Mouse (Mus musculus) testis, adult 2 months (tissue): ENCODE results near the gene Tk1.

Experiments used
- CTCF ChIP-seq: fragments of 200-500 bp; IDR thresholded peaks from 2 replicates; pipeline ENCODE4 v1.5.1; 2012; ENCODE audit warnings: low read depth, mild to moderate bottlenecking, inconsistent platforms, low read length, moderate library complexity; ENCODE audit not compliant: control insufficient read depth, insufficient read depth, insufficient replicate concordance
- POLR2A ChIP-seq: fragments of 200-500 bp; IDR thresholded peaks from 2 replicates; pipeline ENCODE4 v1.6.1; 2012; ENCODE audit warnings: low read depth, mild to moderate bottlenecking, inconsistent platforms, low read length, moderate library complexity; ENCODE audit not compliant: control insufficient read depth

DNA sequence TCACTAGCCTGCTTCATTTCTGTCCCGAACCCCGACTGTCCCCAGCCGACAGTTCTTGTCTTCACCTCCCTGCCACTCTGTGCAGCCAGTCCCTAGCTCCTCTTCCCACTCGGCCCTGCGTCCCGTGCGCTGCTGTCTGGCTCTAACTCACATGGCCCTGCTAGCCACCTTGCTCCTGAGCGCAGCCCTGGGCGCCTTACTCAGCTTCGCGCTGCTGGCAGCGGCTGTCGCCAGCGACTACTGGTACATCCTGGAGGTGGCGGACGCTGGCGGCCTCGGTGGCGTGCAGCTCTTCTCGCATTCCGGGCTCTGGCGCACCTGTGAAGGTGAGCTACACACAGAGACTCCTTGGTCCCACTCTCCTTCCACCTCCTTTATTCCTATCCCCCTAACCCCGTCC lies 34.7 kb upstream of the Tk1 start, which contains the start of gene Tmem235:
- no peak for TF ChIP-seq CTCF
- no peak for TF ChIP-seq POLR2A
